Mouse (Mus musculus) ZHBTc4 (cell line): Measurements from ENCODE around the gene Naa35.

Source experiments
- DNase-seq: peaks from one replicate; pipeline ENCODE4 v3.0.0-alpha.2; 2011; ENCODE audit warnings: low read depth, low spot score

Naa35 gene

DNA sequence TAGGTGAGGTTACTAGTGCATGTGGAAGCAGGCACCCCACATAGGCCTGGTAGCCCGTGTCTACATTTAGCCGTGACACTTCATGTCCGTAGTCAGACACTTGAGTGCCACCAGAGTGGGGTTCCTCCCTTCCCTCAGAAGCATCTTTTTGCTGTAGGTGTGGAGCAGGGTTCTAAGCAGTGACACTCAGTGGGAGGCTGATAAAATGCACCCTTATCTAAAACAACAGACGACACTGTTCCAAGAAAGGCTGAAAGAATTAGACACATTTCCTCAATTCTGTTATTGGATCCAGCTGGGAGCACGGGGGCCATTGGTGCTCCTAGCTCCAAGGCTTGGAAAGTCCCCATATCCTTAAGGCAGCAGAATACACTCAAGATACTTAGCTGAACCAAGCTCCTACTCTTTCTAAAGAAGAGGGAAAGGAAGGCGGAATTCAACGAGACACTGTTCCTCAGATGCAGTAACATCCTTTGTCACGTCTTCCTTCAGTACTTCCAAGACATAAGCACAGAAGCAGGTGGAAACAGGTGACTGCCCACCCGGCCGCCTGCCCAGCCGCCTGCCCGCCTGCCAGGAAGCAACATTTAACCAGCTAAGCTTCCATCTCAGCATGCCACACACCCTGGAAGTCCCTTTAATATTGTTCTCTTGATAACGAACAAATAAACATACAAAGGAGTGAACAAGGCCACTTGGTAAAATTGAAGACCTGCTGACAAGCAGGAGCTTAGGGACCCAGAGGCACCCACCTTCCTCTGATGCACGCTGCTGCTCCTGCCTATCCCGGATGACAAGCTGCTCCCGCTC lies 54.5 kb downstream of the Naa35 start:
- DNase-seq, result no peak

DNA sequence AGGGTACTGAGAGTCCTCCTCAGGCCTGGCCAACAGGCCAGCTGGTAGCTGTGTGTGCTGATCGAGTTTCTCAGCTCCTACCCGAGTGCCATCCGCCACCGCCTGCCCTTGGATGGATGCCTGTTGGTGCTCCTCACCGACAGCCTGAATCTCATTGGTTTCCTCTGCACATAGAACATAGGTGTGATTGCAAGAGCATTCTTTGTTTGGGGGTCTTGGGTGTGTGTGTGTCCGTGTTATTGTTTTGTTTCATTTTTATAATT lies 55.0 kb downstream of the Naa35 start:
- no peak for DNase-seq

- no peak for DNase-seq
Observed at GRCm38 (mm10) chr13:59642818-59643217, 57.8 kb downstream of the Naa35 start.

GRCm38 (mm10) chr13:59645491-59645890 lies 60.4 kb downstream of the Naa35 start:
- DNase-seq, result peak; percentile 56

GRCm38 (mm10) chr13:59646674-59647244 lies 61.7 kb downstream of the Naa35 start:
- peak; percentile 90 for DNase-seq

GRCm38 (mm10) chr13:59647484-59647883 lies 62.4 kb downstream of the Naa35 start:
- no peak for DNase-seq

DNA sequence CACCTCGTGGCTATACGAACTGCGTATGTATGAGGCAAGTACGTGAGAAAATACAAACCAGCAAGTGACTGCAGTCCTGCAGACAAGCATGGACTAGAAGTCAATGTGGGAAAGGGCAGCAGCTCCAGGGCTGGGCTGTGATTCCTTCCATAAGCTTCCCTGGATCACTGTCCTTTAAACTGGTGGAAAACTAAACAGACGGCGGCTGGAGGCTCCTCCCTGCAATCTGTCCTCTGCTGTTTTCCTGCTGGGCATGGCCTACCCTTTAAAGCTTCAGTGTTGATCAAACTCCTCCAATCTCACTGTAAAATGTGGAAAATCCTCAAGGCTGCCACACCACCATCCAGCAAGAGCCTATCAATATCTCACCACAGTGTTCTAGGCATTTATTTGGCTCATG lies 63.5 kb downstream of the Naa35 start:
- no peak for DNase-seq

GRCm38 (mm10) chr13:59649781-59650180 lies 64.7 kb downstream of the Naa35 start:
- no peak for DNase-seq

DNA sequence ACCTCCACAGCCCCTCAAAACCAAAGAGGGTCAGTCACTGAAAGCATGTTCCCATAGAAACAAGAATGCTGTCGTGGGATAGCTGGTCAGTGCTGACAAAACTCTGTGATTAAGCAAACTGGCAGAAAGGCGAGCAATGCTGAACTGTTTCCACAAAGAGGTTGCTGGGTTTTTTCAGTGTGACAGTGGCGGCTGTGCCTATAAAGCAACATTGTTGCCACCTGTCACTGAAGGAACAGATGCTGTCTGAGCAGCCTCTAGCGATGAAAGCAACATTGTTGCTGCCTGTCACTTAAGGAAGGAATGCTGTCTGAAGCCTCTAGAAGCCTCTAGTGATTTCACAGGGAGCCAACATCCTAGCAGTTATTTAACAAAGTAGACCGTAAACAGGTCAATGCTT lies 67.6 kb downstream of the Naa35 start:
- no peak for DNase-seq

- no peak for DNase-seq
Observed at GRCm38 (mm10) chr13:59653136-59653535, 68.1 kb downstream of the Naa35 start.

GRCm38 (mm10) chr13:59654465-59654864 lies 69.4 kb downstream of the Naa35 start:
- no peak for DNase-seq

DNA sequence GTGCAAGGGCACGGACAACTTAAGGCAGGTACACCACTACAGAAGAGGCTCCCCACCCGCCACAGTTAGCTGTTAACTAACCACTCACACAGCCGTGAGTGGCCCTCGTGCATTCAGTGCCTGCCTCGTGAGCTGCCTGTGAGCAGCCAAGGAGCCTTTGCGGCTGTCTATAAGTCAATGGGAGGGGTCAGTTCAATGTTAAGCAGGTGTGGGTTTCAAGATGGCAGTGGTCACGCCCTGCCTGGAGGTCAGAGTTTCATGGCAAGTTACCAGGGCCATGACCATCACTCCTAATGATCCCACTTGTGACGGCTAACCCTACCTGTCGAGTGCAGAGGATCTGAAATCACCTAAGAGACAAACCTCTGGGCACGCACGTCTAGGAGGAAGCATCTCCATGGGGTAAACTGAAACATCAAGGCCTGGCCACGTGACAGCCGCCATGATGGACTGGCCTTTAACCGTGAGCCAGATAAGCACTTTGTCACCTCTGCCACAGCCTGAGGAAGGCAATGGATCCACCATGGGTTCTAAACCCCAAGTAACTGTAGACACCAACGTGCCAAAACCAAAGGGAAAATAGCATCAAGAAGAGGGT lies 70.8 kb downstream of the Naa35 start:
- peak; percentile 79 for DNase-seq

- DNase-seq, result peak; percentile 76
Observed at GRCm38 (mm10) chr13:59656316-59656832, 71.3 kb downstream of the Naa35 start.

GRCm38 (mm10) chr13:59656975-59657388 lies 71.9 kb downstream of the Naa35 start:
- peak; percentile 93 for DNase-seq

- DNase-seq, result peak; percentile 54
Observed at GRCm38 (mm10) chr13:59657781-59658180, 72.7 kb downstream of the Naa35 start.

DNA sequence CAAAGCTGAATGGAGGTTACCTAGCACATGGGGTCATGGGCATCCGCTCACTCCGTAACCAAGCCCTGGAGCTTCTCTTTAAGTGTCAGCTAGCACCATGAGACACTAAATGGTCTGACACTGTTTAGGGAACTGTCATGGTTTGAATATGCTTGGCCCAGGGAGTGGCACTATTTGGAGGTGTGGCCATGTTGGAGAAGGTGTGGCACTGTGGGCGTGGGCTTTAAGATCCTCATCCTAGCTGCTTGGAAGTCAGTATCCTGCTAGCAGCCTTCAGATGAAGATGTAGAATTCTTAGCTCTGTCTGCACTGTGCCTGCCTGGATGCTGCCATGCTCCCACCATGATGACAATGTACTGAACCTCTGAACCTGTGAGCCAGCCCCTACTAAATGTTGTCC lies 75.3 kb downstream of the Naa35 start:
- peak; percentile 61 for DNase-seq

DNA sequence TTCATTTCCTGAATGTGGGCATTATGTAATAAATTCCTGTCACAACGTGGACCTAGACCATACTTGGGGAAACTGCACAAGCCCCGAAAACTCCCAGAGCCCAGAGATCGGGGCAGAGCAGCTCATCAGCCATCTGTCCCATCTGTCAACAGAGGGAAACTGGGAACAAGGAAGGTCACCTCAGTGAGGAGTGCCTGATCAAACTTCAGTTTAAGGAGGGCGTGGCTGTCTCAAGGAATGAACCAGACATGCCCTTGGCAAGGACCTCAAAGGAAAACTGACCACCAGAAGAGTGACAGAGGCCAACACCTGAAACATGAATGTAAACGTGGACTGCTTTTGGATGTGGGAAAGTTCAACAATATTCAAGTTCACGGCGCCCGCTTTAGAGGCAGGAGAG lies 76.3 kb downstream of the Naa35 start:
- DNase-seq, result peak; percentile 43

DNA sequence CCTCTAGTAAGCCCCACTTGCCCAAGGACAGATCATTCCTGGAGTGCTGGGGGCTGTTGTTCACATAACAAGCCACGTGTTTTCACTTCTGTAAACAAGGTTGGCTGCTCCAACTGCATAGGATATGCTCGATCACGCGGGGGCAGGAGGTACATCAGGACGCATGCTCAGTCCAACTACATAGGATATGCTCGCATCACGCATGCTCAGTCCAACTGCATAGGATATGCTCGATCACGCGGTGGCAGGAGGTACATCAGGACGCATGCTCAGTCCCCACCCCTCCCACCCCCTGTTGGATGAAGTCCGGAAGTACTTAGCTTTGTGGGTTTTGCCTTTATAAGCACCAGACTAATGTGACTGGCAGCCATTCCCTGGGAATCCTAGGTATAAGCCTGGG lies 76.9 kb downstream of the Naa35 start:
- peak; percentile 97 for DNase-seq

GRCm38 (mm10) chr13:59663939-59664712 lies 79.1 kb downstream of the Naa35 start:
- no peak for DNase-seq

- DNase-seq, result no peak
Observed at GRCm38 (mm10) chr13:59667763-59668162, 82.7 kb downstream of the Naa35 start.

- DNase-seq, result peak; percentile 64
Observed at GRCm38 (mm10) chr13:59668501-59669093, 83.5 kb downstream of the Naa35 start.

GRCm38 (mm10) chr13:59669946-59670345 lies 84.9 kb downstream of the Naa35 start:
- no peak for DNase-seq
